Mouse (Mus musculus): ENCODE measurements around the gene Guca2b.

DNA sequence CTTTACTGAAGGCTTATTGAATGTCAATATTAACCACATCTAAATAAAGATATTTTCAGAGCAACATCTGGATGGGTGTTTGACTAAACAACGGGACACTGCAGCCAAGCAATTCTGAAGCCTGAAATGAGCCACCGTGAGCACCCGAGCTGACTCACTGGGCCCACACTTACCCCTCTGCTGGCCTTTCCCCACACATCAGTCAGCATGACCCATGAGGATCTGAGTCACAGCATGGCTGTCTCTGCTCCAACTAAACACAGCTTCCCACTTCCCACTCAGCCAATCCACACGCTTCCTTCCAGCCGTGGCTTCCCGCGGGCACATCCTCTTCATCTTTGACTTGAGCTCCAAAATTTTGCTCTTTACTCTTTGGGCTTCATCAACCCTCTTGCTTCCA, 4.2 kb upstream of the Guca2b start:
- TF ChIP-seq GATA1 (IDR thresholded peaks at IDR 0.05; ENCODE audit: low read length): no peak
- no peak for TF ChIP-seq TAL1 (IDR thresholded peaks at IDR 0.05; ENCODE audit: low read length)

All from erythroblast, embryonic 14.5 days (primary cell).